Mouse (Mus musculus): Measurements from ENCODE around the gene Slc29a2.

DNA sequence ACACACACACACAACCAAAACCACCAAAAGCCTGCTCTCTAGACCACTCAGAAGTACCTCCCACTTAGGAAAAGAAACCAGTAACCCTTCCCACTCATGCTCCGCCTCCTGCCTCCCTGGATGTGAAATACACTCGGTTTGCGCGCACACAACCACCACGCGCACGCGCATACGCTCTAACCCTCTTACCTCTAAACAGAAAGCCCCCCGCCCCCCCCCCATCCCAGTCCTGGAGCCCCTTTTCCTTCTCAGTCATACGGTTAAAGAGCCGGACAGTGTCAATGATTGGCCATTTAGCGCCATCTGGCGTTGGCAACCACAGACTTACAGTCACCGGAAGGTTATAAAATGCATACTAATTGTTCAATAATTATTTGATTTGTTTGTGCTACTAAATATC is 49.4 kb downstream of the Slc29a2 start:
- TF ChIP-seq POLR2A (IDR thresholded peaks at IDR 0.05; ENCODE audit: borderline replicate concordance, extremely low read depth, insufficient read depth, insufficient read length, poor library complexity, severe bottlenecking) (no peak), CTCF (IDR thresholded peaks at IDR 0.05; ENCODE audit: borderline replicate concordance, extremely low read depth, insufficient read depth, insufficient read length) (peak; percentile 69; the same call in 1 of the 2 replicates)
